Mouse (Mus musculus): ENCODE data around the gene Yaf2. TPM values are rescaled to one million over a fixed set of nuclear protein-coding genes. Genes with fewer than 3 reads are reported as not detected.
"Not testable (repeated sequence)": the region's sequence is repeated elsewhere in the genome, so short reads cannot be mapped to it uniquely, and the experiment has no call there.

Gene Yaf2
- polyA plus RNA-seq, 1 experiment from 2014 or later, result 58.8 TPM

GRCm38 (mm10) chr15:93318781-93319180 is 18.0 kb downstream of the Yaf2 start:
- no peaks in the 10 kb centered on the region for H3K9me3 ChIP-seq (ENCODE audit: control insufficient read depth, low read depth, low read length)
- no peak overlapping the region for H3K4me2 ChIP-seq (replicated peaks; ENCODE audit: low read depth, low read length)
- WGBS, result 91% methylated on average over 1 of the region's 1 CpGs
- no peak for ATAC-seq (ENCODE audit: insufficient number of reproducible peaks, insufficient read depth, low FRiP score, low read depth)
- H3K27me3 ChIP-seq (ENCODE audit: control insufficient read depth, insufficient read depth, low read length), result no peaks in the 10 kb centered on the region
- H3K4me3 ChIP-seq (ENCODE audit: low read depth, low read length), result no peak overlapping the region
- no peak overlapping the region for H3K27ac ChIP-seq (ENCODE audit: low read length)
- H3K9ac ChIP-seq (replicated peaks; ENCODE audit: low read depth, low read length), result no peak overlapping the region
- H3K36me3 ChIP-seq (ENCODE audit: control insufficient read depth, insufficient read depth, low read length), result no peaks in the 10 kb centered on the region
- no peaks in the 10 kb centered on the region for H3K4me1 ChIP-seq (ENCODE audit: control insufficient read depth, insufficient read depth, low read length)

GRCm38 (mm10) chr15:93310304-93310703 is 26.4 kb downstream of the Yaf2 start:
- not testable (repeated sequence) for H3K9me3 ChIP-seq (ENCODE audit: control insufficient read depth, low read depth, low read length); H3K4me2 ChIP-seq (replicated peaks; ENCODE audit: low read depth, low read length); H3K36me3 ChIP-seq (ENCODE audit: control insufficient read depth, insufficient read depth, low read length); H3K27ac ChIP-seq (ENCODE audit: low read length); H3K27me3 ChIP-seq (ENCODE audit: control insufficient read depth, insufficient read depth, low read length); H3K4me3 ChIP-seq (ENCODE audit: low read depth, low read length); H3K4me1 ChIP-seq (ENCODE audit: control insufficient read depth, insufficient read depth, low read length); H3K9ac ChIP-seq (replicated peaks; ENCODE audit: low read depth, low read length); ATAC-seq (ENCODE audit: insufficient number of reproducible peaks, insufficient read depth, low FRiP score, low read depth)
- 96% methylated on average over 4 of the region's 4 CpGs for WGBS

- no peak overlapping the region for H3K4me3 ChIP-seq (ENCODE audit: low read depth, low read length)
- no peaks in the 10 kb centered on the region for H3K27me3 ChIP-seq (ENCODE audit: control insufficient read depth, insufficient read depth, low read length)
- ATAC-seq (ENCODE audit: insufficient number of reproducible peaks, insufficient read depth, low FRiP score, low read depth), result no peak
- H3K9me3 ChIP-seq (ENCODE audit: control insufficient read depth, low read depth, low read length), result no peaks in the 10 kb centered on the region
- no peak overlapping the region for H3K4me2 ChIP-seq (replicated peaks; ENCODE audit: low read depth, low read length)
- WGBS, result 62% methylated on average over 2 of the region's 2 CpGs
- H3K9ac ChIP-seq (replicated peaks; ENCODE audit: low read depth, low read length), result no peak overlapping the region
- H3K27ac ChIP-seq (ENCODE audit: low read length), result no peak overlapping the region
- no peaks in the 10 kb centered on the region for H3K36me3 ChIP-seq (ENCODE audit: control insufficient read depth, insufficient read depth, low read length)
- peaks cover 26% of the 10 kb centered on the region for H3K4me1 ChIP-seq (ENCODE audit: control insufficient read depth, insufficient read depth, low read length)
These were observed 38.5 kb downstream of the Yaf2 start for GRCm38 (mm10) chr15:93298197-93298596.

- Histone ChIP-seq H3K4me2 (replicated peaks; ENCODE audit: low read depth, low read length) (no peak overlapping the region), H3K4me1 (ENCODE audit: control insufficient read depth, insufficient read depth, low read length) (0 out of 2 replicates have a peak, but pooled peaks cover 13% of the 10 kb centered on the region), H3K27me3 (ENCODE audit: control insufficient read depth, insufficient read depth, low read length) (no peaks in the 10 kb centered on the region), H3K4me3 (ENCODE audit: low read depth, low read length) (no peak overlapping the region), H3K9me3 (ENCODE audit: control insufficient read depth, low read depth, low read length) (no peaks in the 10 kb centered on the region), H3K27ac (ENCODE audit: low read length) (no peak overlapping the region), H3K36me3 (ENCODE audit: control insufficient read depth, insufficient read depth, low read length) (0 out of 2 replicates have a peak, but pooled peaks cover 3% of the 10 kb centered on the region), H3K9ac (replicated peaks; ENCODE audit: low read depth, low read length) (no peak overlapping the region)
- WGBS, result 51% methylated on average over 11 of the region's 11 CpGs
- ATAC-seq (ENCODE audit: insufficient number of reproducible peaks, insufficient read depth, low FRiP score, low read depth), result no peak
These were observed 42.3 kb downstream of the Yaf2 start for GRCm38 (mm10) chr15:93294483-93294882.

GRCm38 (mm10) chr15:93288321-93288720 is 48.4 kb downstream of the Yaf2 start:
- no peaks in the 10 kb centered on the region for H3K27me3 ChIP-seq (ENCODE audit: control insufficient read depth, insufficient read depth, low read length)
- peaks cover 10% of the 10 kb centered on the region; the same call in 1 of the 2 replicates for H3K36me3 ChIP-seq (ENCODE audit: control insufficient read depth, insufficient read depth, low read length)
- ATAC-seq (ENCODE audit: insufficient number of reproducible peaks, insufficient read depth, low FRiP score, low read depth), result no peak
- H3K4me1 ChIP-seq (ENCODE audit: control insufficient read depth, insufficient read depth, low read length), result no peaks in the 10 kb centered on the region
- 89% methylated on average over 4 of the region's 4 CpGs for WGBS
- H3K4me2 ChIP-seq (replicated peaks; ENCODE audit: low read depth, low read length), result no peak overlapping the region
- H3K4me3 ChIP-seq (ENCODE audit: low read depth, low read length), result no peak overlapping the region
- H3K27ac ChIP-seq (ENCODE audit: low read length), result no peak overlapping the region
- no peak overlapping the region for H3K9ac ChIP-seq (replicated peaks; ENCODE audit: low read depth, low read length)
- no peaks in the 10 kb centered on the region for H3K9me3 ChIP-seq (ENCODE audit: control insufficient read depth, low read depth, low read length)

- peaks cover 12% of the 10 kb centered on the region; the same call in 1 of the 2 replicates for H3K36me3 ChIP-seq (ENCODE audit: control insufficient read depth, insufficient read depth, low read length)
- no peaks in the 10 kb centered on the region for H3K4me1 ChIP-seq (ENCODE audit: control insufficient read depth, insufficient read depth, low read length)
- WGBS, result 61% methylated on average over 2 of the region's 2 CpGs
- ATAC-seq (ENCODE audit: insufficient number of reproducible peaks, insufficient read depth, low FRiP score, low read depth), result no peak
- H3K27me3 ChIP-seq (ENCODE audit: control insufficient read depth, insufficient read depth, low read length), result no peaks in the 10 kb centered on the region
- H3K9ac ChIP-seq (replicated peaks; ENCODE audit: low read depth, low read length), result no peak overlapping the region
- no peak overlapping the region for H3K4me3 ChIP-seq (ENCODE audit: low read depth, low read length)
- no peak overlapping the region for H3K4me2 ChIP-seq (replicated peaks; ENCODE audit: low read depth, low read length)
- no peaks in the 10 kb centered on the region for H3K9me3 ChIP-seq (ENCODE audit: control insufficient read depth, low read depth, low read length)
- no peak overlapping the region for H3K27ac ChIP-seq (ENCODE audit: low read length)
These were observed 49.1 kb downstream of the Yaf2 start for GRCm38 (mm10) chr15:93287628-93288027.

GRCm38 (mm10) chr15:93285244-93285643 is 51.5 kb downstream of the Yaf2 start:
- Histone ChIP-seq H3K9me3 (ENCODE audit: control insufficient read depth, low read depth, low read length) (no peaks in the 10 kb centered on the region), H3K4me1 (ENCODE audit: control insufficient read depth, insufficient read depth, low read length) (no peaks in the 10 kb centered on the region), H3K27me3 (ENCODE audit: control insufficient read depth, insufficient read depth, low read length) (no peaks in the 10 kb centered on the region), H3K4me3 (ENCODE audit: low read depth, low read length) (no peak overlapping the region), H3K9ac (replicated peaks; ENCODE audit: low read depth, low read length) (no peak overlapping the region), H3K4me2 (replicated peaks; ENCODE audit: low read depth, low read length) (no peak overlapping the region), H3K36me3 (ENCODE audit: control insufficient read depth, insufficient read depth, low read length) (peaks cover 17% of the 10 kb centered on the region; the same call in 1 of the 2 replicates), H3K27ac (ENCODE audit: low read length) (no peak overlapping the region)
- ATAC-seq (ENCODE audit: insufficient number of reproducible peaks, insufficient read depth, low FRiP score, low read depth), result no peak
- 83% methylated on average over 15 of the region's 15 CpGs for WGBS

- H3K36me3 ChIP-seq (ENCODE audit: control insufficient read depth, insufficient read depth, low read length), result peaks cover 17% of the 10 kb centered on the region; the same call in 1 of the 2 replicates
- no peak overlapping the region for H3K9ac ChIP-seq (replicated peaks; ENCODE audit: low read depth, low read length)
- no peaks in the 10 kb centered on the region for H3K9me3 ChIP-seq (ENCODE audit: control insufficient read depth, low read depth, low read length)
- no peaks in the 10 kb centered on the region for H3K27me3 ChIP-seq (ENCODE audit: control insufficient read depth, insufficient read depth, low read length)
- no peak overlapping the region for H3K4me3 ChIP-seq (ENCODE audit: low read depth, low read length)
- H3K4me2 ChIP-seq (replicated peaks; ENCODE audit: low read depth, low read length), result no peak overlapping the region
- no peak for ATAC-seq (ENCODE audit: insufficient number of reproducible peaks, insufficient read depth, low FRiP score, low read depth)
- WGBS, result 82% methylated on average over 6 of the region's 6 CpGs
- H3K4me1 ChIP-seq (ENCODE audit: control insufficient read depth, insufficient read depth, low read length), result no peaks in the 10 kb centered on the region
- no peak overlapping the region for H3K27ac ChIP-seq (ENCODE audit: low read length)
These were observed 52.4 kb downstream of the Yaf2 start for GRCm38 (mm10) chr15:93284326-93284725.

- peaks cover 18% of the 10 kb centered on the region; the same call in 1 of the 2 replicates for H3K36me3 ChIP-seq (ENCODE audit: control insufficient read depth, insufficient read depth, low read length)
- H3K4me2 ChIP-seq (replicated peaks; ENCODE audit: low read depth, low read length), result no peak overlapping the region
- no peaks in the 10 kb centered on the region for H3K4me1 ChIP-seq (ENCODE audit: control insufficient read depth, insufficient read depth, low read length)
- H3K27me3 ChIP-seq (ENCODE audit: control insufficient read depth, insufficient read depth, low read length), result no peaks in the 10 kb centered on the region
- no peaks in the 10 kb centered on the region for H3K9me3 ChIP-seq (ENCODE audit: control insufficient read depth, low read depth, low read length)
- ATAC-seq (ENCODE audit: insufficient number of reproducible peaks, insufficient read depth, low FRiP score, low read depth), result no peak
- 71% methylated on average over 11 of the region's 11 CpGs for WGBS
- H3K4me3 ChIP-seq (ENCODE audit: low read depth, low read length), result no peak overlapping the region
- H3K9ac ChIP-seq (replicated peaks; ENCODE audit: low read depth, low read length), result no peak overlapping the region
- H3K27ac ChIP-seq (ENCODE audit: low read length), result no peak overlapping the region
These were observed 53.4 kb downstream of the Yaf2 start for GRCm38 (mm10) chr15:93283349-93283748.

All from stomach, embryonic 14.5 days (tissue).